Mouse (Mus musculus) kidney, postnatal 25 days (tissue): ENCODE measurements around the gene Astn2.

Experiments used
- DNase-seq, 2 experiments: peaks; one replicate each; pipeline ENCODE4 v3.0.0; 2021; ENCODE audit warnings: mixed read lengths in 2 of 2

Gene Astn2

GRCm38 (mm10) chr4:65663176-65663575, 741.2 kb downstream of the Astn2 start:
- DNase-seq: no peak

DNA sequence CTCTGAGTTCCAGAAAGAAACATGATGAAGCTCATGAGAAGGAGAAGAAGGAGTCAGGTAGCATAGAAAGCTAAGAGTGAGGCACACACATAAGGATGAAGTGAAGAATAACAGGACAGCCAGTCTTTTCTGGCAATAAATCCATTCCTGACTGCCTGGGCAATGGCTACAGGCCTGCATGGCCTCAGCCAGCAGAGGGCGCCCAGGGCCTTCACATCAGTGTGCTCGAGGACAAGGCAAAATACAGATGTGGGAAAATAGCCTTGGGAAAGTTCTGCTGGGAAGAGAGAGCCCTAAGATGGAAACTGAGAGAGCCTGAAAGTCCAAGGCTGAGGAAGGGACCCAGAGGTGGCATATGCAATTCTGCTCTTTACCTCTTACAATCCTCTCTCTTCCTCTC, 749.7 kb downstream of the Astn2 start:
- DNase-seq: peak; percentile 69 to 83

DNA sequence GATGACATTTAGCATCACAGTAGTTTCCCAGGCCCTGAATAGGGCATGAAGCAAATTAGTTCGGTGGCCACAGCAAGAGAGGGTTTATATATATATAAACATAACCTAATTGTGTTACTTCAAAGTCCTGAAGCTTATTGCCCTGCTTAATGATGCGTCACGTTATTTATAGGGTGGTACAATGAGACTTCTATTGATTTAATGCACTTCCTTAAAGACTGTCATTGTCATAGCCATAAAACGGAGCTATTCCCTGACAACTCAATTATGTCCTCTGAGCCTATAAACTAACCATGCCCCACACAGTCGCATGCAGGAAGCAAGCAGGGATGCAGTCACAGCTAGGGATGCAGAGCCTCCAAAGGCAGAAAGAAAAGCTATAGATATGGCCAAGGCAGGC, 761.8 kb downstream of the Astn2 start:
- no peak for DNase-seq

DNA sequence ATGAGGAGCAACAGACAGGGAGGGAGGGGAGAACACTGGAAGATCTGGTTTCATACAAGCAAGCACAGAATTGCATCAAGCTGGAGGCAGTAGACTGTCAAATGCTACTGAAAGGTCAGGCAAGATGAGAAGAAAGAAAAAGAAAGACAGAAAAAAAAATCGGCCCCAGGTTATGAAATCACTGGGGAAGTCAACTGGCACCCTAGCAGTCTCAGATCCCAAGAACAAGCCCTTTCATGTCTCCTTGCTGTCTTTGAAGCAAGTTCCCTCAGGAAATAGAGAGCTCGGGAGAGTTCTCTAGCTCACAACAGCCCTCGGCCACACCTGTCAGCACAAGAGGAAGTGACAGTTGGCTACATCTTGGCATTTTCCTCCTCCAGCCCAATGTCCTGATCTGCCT, 766.2 kb downstream of the Astn2 start:
- no peak for DNase-seq

GRCm38 (mm10) chr4:65620125-65620524, 784.3 kb downstream of the Astn2 start:
- DNase-seq: no peak

DNA sequence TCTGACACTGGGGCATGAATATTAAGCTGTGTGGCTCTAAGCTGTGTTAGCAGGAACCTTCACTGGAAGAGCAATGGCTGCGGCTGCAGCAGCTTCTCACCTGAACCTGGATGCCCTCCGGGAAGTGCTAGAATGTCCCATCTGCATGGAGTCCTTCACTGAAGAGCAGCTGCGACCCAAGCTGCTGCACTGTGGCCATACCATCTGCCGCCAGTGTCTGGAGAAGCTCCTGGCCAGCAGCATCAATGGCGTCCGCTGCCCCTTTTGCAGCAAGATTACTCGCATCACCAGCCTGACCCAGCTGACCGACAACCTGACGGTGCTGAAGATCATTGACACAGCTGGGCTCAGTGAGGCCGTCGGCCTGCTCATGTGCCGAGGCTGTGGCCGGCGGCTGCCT, 791.3 kb downstream of the Astn2 start:
- DNase-seq: no peak

DNA sequence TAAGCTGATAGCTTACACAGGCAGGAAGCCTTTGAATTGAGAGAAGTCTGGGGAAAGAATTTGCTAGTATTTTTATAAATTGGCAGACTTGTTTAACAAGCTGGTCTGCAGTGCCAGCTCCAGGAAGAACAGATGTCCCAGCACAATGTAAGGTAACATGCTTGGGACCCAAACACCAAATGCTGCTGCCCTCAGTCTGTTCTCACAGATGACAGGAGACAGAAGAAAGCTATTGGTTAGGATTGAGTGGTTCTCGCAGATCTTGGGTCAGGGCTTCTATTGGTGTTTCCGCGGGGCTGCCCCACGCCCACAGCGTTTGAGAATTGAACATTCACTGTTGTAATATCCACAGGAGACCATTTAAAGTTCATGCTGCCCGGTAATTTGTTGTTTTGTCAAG, 793.5 kb downstream of the Astn2 start:
- DNase-seq: no peak

- DNase-seq: no peak
Measured at GRCm38 (mm10) chr4:65610329-65610728, 794.1 kb downstream of the Astn2 start.

DNA sequence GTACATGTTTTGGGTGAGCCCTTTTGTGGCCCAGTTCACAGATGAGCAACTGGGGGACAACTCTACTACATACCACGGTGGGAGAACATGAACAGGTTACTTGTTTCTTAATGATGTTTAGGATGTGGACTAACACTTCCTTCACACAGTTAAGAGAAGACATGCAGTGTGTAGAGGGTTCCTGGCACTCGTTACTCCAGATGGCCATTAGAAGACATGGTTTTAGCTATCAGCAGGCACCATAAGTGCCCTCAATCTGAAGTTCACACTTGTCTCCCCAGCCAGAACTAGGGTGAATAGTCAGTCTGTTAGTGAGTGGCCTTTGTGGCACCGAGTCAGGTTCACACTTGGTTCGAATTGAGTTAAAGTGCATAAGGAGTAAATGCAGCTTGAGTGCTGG, 796.3 kb downstream of the Astn2 start:
- DNase-seq: no peak

- no peak for DNase-seq
Measured at GRCm38 (mm10) chr4:65607184-65607631, 797.2 kb downstream of the Astn2 start.

GRCm38 (mm10) chr4:65605151-65605702, 799.2 kb downstream of the Astn2 start:
- DNase-seq: no peak

- DNase-seq: peak; percentile 99
Measured at GRCm38 (mm10) chr4:65604504-65605150, 799.8 kb downstream of the Astn2 start, which contains the start of gene Trim32. Trim32 (plus strand) TSS chr4:65604986.

DNA sequence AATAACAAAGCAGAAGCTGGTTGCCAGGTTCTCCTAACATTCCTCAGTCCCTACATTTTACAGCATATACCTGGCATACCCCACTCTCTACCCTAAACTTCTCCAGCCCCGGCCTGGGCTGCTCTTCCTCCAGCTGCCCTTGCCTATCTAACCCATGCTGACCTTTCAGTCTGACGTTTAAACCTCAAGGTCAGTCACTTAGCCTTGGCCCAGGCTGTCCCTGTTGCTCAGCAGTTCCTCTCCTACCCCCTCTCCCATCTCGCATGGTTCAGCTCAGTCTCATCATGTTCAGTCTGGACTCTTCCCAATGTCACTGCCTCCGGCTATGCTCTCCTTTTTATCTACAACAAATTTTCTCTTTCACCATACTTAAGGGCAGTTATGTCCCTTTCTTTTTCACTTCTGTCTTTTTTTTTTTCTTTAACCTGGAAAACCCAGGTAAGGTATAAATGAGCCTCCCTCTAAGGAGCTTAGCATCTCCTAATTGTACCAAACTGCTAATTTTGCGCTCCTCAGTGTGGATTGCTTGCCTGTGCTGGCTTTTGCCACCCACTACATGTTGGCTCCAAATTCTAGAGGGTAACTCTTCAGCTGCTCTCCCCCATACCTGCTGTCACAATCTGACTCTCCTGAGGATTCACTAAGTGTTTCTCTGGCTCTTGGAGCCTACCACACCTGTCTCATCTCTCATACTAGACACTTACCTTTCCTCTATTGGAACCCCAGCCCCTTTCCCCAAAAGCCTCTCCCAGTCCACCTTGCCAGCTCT, 809.6 kb downstream of the Astn2 start:
- DNase-seq: no peak

GRCm38 (mm10) chr4:65589780-65590179, 814.6 kb downstream of the Astn2 start:
- DNase-seq: peak in 1 of 2 experiments; percentile 45

GRCm38 (mm10) chr4:65586947-65587346, 817.5 kb downstream of the Astn2 start:
- DNase-seq: no peak

DNA sequence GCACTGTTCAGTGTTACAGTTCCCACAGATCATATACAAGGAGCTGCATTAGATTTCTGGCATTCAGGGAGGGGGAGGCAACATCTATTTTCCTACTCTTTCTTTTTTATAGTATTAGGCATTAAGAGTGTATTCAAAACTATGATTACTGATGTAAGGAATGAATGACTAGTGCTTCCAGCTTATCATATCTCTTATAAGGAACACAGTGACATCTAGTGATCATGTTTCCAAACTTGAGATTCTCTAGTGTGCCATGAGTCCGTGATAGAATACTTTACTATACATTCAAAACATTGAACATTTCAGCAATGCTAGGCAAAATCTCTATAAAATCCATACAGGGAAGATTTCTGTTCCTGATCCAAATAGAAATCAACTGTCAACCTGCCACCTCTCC, 824.2 kb downstream of the Astn2 start:
- no peak for DNase-seq

- DNase-seq: no peak
Measured at GRCm38 (mm10) chr4:65565493-65565892, 838.9 kb downstream of the Astn2 start.

GRCm38 (mm10) chr4:65548561-65548960, 855.9 kb downstream of the Astn2 start:
- DNase-seq: no peak

DNA sequence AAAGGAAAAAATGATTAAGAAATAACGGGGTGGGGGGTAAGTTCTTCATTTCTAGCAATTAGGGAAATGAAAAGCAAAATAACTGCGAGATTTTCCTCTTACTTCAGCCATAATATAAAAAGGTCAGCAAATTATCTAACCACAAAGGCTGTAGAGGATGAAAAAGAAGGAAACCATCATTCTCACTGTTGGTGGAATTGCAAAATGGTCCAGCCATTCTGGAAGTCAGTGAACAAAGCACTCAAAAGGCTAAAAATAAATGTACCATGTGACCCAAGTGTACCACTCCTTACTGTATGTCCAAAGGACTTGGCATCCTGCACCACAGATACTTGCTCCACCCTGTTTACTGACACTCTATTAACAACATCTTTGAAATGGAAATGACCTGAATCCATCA, 858.8 kb downstream of the Astn2 start:
- DNase-seq: no peak

GRCm38 (mm10) chr4:65532071-65532736, 872.2 kb downstream of the Astn2 start:
- DNase-seq: no peak

GRCm38 (mm10) chr4:65531621-65532020, 872.8 kb downstream of the Astn2 start:
- DNase-seq: no peak

GRCm38 (mm10) chr4:65530901-65531300, 873.5 kb downstream of the Astn2 start:
- no peak for DNase-seq

- DNase-seq: peak; percentile 35 to 57
Measured at GRCm38 (mm10) chr4:65508101-65508500, 896.3 kb downstream of the Astn2 start.
